Mouse (Mus musculus) embryonic facial prominence, embryonic 13.5 days (tissue): ENCODE measurements around the gene Zbtb9. TPM values are rescaled to one million over a fixed set of nuclear protein-coding genes. Genes with fewer than 3 reads are reported as not detected.

ENCODE experiments used
- ATAC-seq: fragments of 200-750 bp; cut with Nextera tagmentation; 2 replicates; pipeline ENCODE4 v1.8.0; 2017; ENCODE audit warnings: low read depth; ENCODE audit not compliant: insufficient number of reproducible peaks, insufficient read depth, low FRiP score, low TSS enrichment
- H3K27ac ChIP-seq: fragments of 300-500 bp; sonication (generic); 2 replicates; pipeline ENCODE4 v1.5.1; 2015; ENCODE audit warnings: moderate library complexity, mild to moderate bottlenecking, inconsistent platforms
- H3K27me3 ChIP-seq: fragments of 300-500 bp; sonication (generic); 2 replicates; pipeline ENCODE4 v1.6.1; 2015; ENCODE audit warnings: mild to moderate bottlenecking, inconsistent platforms
- H3K36me3 ChIP-seq: fragments of 300-500 bp; sonication (generic); 2 replicates; pipeline ENCODE4 v1.6.1; 2015; ENCODE audit warnings: mild to moderate bottlenecking, inconsistent platforms
- H3K4me1 ChIP-seq: fragments of 300-500 bp; sonication (generic); 2 replicates; pipeline ENCODE4 v1.6.1; 2015; ENCODE audit warnings: inconsistent platforms
- H3K4me2 ChIP-seq: fragments of 300-500 bp; sonication (generic); 2 replicates; pipeline ENCODE4 v1.6.1; 2015; ENCODE audit warnings: moderate library complexity, mild to moderate bottlenecking, inconsistent platforms
- H3K4me3 ChIP-seq: fragments of 300-500 bp; sonication (generic); 2 replicates; pipeline ENCODE4 v1.5.1; 2015; ENCODE audit warnings: mild to moderate bottlenecking, inconsistent platforms
- H3K9ac ChIP-seq: fragments of 300-500 bp; sonication (generic); 2 replicates; pipeline ENCODE4 v1.6.1; 2015; ENCODE audit warnings: mild to moderate bottlenecking, inconsistent platforms
- H3K9me3 ChIP-seq: fragments of 300-500 bp; sonication (generic); 2 replicates; pipeline ENCODE4 v1.6.1; 2016; ENCODE audit warnings: inconsistent platforms
- WGBS: fragments of 180-500 bp; shearing (Covaris S2); methylation state at CpG from one replicate; pipeline ENCODE4 v1.1.7; 2015; ENCODE audit warnings: mixed read lengths; 5-methylcytosine and 5-hydroxymethylcytosine counted together
- microRNA-seq: library from miRNA; unstranded; fragments of <30 nt; microRNA quantifications from one replicate; pipeline ENCODE4, GENCODE M21; 2016
- polyA plus RNA-seq: library from polyadenylated mRNA; unstranded; fragments of >200 nt; fragmentation: Nextera tagmentation; extraction: Ambion mirVana; gene quantifications from 2 replicates; pipeline ENCODE4 v1.2.1, GENCODE M21; 2015

Gene Zbtb9
- polyA plus RNA-seq, 1 experiment from 2014 or later = 16.1 TPM

DNA sequence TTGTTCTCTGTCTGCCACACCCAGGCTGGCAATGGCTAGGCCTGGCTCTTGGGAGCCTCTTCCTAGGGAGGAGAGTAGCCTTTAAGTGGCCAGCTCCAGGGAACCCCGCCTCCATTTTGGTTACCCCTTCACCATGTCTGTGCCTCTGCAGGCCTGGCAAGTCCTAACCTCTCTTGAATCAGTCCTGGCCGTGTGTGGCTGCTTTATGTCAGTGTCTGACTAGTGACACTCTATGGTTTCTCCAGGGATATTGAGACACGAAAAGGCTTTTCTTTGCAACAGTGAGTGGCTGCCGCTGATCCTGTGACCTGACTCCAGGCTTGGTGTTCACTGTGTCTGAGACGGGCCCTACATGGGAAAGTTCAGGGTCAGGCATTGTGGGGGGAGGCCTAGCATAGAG lies 77.9 kb downstream of the Zbtb9 start:
- 63% methylated on average over 5 of the region's 5 CpGs for WGBS
- Histone ChIP-seq H3K4me2 (no peak overlapping the region), H3K27ac (0 out of 2 replicates have a peak overlapping the region, but pooled peaks have one; percentile 16), H3K9me3 (no peaks in the 10 kb centered on the region), H3K36me3 (no peaks in the 10 kb centered on the region), H3K27me3 (no peaks in the 10 kb centered on the region), H3K4me3 (no peak overlapping the region), H3K4me1 (peaks cover 29% of the 10 kb centered on the region), H3K9ac (no peak overlapping the region)
- no peak for ATAC-seq

- Histone ChIP-seq H3K27ac (0 out of 2 replicates have a peak overlapping the region, but pooled peaks have one; percentile 16), H3K27me3 (no peaks in the 10 kb centered on the region), H3K36me3 (no peaks in the 10 kb centered on the region), H3K4me2 (peak overlapping the region; percentile 26; the same call in 1 of the 2 replicates), H3K9me3 (no peaks in the 10 kb centered on the region), H3K9ac (no peak overlapping the region), H3K4me3 (no peak overlapping the region), H3K4me1 (peaks cover 33% of the 10 kb centered on the region)
- no peak for ATAC-seq
- WGBS = 41% methylated on average over 9 of the region's 11 CpGs
Measured at GRCm38 (mm10) chr17:27051514-27051913, 78.5 kb downstream of the Zbtb9 start.

DNA sequence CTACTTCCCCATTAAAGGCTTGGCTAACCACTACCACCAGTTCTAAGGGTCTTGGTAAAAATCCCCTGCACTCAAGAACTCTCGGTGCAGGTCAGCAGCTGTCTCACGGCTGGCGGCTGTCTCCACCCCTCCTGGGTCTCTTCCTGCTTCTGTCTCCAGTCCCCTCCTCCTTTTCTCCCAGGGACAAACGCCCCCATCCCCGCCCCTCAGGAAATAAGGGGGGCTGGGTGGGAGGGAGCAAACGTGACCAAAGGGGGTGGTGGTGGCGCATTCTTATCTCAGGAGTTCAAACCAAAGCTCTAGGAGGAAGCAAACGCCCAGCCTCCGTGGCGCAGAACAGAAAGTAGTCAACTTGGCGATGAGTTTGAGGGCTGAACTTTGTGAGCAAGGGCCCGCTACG lies 83.2 kb downstream of the Zbtb9 start:
- H3K4me1 ChIP-seq = peaks cover 50% of the 10 kb centered on the region
- WGBS = under 1% methylated on average over 13 of the region's 13 CpGs
- H3K4me2 ChIP-seq = peak overlapping the region; percentile 89
- peak overlapping the region; percentile 77 for H3K9ac ChIP-seq
- H3K4me3 ChIP-seq = peak overlapping the region; percentile 64
- H3K27ac ChIP-seq = peak overlapping the region; percentile 90
- no peaks in the 10 kb centered on the region for H3K36me3 ChIP-seq
- H3K9me3 ChIP-seq = no peaks in the 10 kb centered on the region
- no peak; the same call in 1 of the 2 replicates for ATAC-seq
- H3K27me3 ChIP-seq = peaks cover 13% of the 10 kb centered on the region

GRCm38 (mm10) chr17:27056812-27057516 lies 84.0 kb downstream of the Zbtb9 start, which contains the start of gene Itpr3:
Gene Itpr3 (plus strand): TSS chr17:27057304.
- Histone ChIP-seq H3K4me2 (peak within 1 kb of the TSS; percentile 89), H3K9me3 (no peaks in the 10 kb centered on the region), H3K36me3 (no peaks in the 10 kb centered on the region), H3K27ac (peak within 1 kb of the TSS; percentile 90), H3K27me3 (peaks cover 13% of the 10 kb centered on the region), H3K9ac (peak within 1 kb of the TSS; percentile 77), H3K4me3 (peak within 1 kb of the TSS; percentile 64), H3K4me1 (peaks cover 44% of the 10 kb centered on the region)
- peak; percentile 66 for ATAC-seq
- WGBS = under 1% methylated on average over 66 of the region's 66 CpGs

DNA sequence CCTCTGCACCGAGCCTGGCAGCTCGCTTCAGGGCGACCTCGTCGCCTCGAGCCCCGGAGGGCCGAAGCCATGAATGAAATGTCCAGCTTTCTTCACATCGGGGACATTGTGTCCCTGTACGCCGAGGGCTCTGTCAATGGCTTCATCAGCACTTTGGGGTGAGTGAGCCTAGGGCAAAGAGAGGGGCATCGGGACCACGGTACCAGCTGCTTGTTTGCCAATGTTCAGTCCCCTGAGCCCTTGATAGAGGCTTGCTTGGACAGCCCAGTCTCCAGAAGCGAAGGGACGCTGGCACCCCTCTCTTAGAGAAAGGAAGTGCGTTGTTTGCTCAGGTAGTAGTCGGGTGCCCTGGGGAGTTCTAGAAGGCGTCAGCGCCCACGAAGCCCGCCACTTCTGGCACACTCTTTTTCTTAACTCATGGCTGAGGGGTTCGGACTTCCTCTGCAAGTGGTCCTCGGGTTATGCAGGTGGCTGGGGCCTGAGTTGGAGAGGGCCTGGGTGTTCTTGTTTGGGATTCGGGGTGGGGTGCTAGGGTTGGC lies 84.6 kb downstream of the Zbtb9 start:
- Histone ChIP-seq H3K9me3 (no peaks in the 10 kb centered on the region), H3K4me3 (peak overlapping the region; percentile 64), H3K27ac (peak overlapping the region; percentile 90), H3K4me1 (peaks cover 42% of the 10 kb centered on the region), H3K4me2 (peak overlapping the region; percentile 89), H3K9ac (peak overlapping the region; percentile 77), H3K36me3 (no peaks in the 10 kb centered on the region), H3K27me3 (peaks cover 13% of the 10 kb centered on the region)
- under 1% methylated on average over 24 of the region's 24 CpGs for WGBS
- no peak for ATAC-seq

Small RNA genes lying within 50 kb of the gene (microRNA-seq; reads per million reads assigned to microRNA genes)
- gene Mir3083 = not detected
- not detected for gene Mir6968

Other genes with a start within 250 kb of the Zbtb9 start
- gene Bnip1, start 192.1 kb upstream of the Zbtb9 start, polyA plus RNA-seq = 52.3 and 64.3 TPM in 2 replicates
- gene Nkx2-5, start 128.2 kb upstream of the Zbtb9 start, polyA plus RNA-seq = 0.39 and 2.5 TPM in 2 replicates
- 8.9 and 10.2 TPM in 2 replicates for gene Kifc5b, start 56.1 kb upstream of the Zbtb9 start, polyA plus RNA-seq
- gene Phf1, start 40.1 kb upstream of the Zbtb9 start, polyA plus RNA-seq = 12.7 and 15.4 TPM in 2 replicates
- 162 and 180 TPM in 2 replicates for gene Cuta, start 33.6 kb upstream of the Zbtb9 start, polyA plus RNA-seq
- gene Syngap1, start 31.9 kb upstream of the Zbtb9 start, polyA plus RNA-seq = 3.4 and 3.7 TPM in 2 replicates
- gene Bak1, start 55.8 kb downstream of the Zbtb9 start, polyA plus RNA-seq = 4.6 and 5.7 TPM in 2 replicates
- gene Itpr3, start 84.1 kb downstream of the Zbtb9 start, polyA plus RNA-seq = 3.8 and 4.0 TPM in 2 replicates
- 328 and 350 TPM in 2 replicates for gene Uqcc2, start 160.7 kb downstream of the Zbtb9 start, polyA plus RNA-seq
- 0.40 and 0.42 TPM in 2 replicates for gene Ip6k3, start 194.6 kb downstream of the Zbtb9 start, polyA plus RNA-seq
- 18.0 and 20.8 TPM in 2 replicates for gene Lemd2, start 231.3 kb downstream of the Zbtb9 start, polyA plus RNA-seq